Mouse (Mus musculus): ENCODE measurements around the gene Reep3.
A peak's percentile ranks its signal among the peaks of the same experiment; 100 is the strongest.

Reep3 gene

DNA sequence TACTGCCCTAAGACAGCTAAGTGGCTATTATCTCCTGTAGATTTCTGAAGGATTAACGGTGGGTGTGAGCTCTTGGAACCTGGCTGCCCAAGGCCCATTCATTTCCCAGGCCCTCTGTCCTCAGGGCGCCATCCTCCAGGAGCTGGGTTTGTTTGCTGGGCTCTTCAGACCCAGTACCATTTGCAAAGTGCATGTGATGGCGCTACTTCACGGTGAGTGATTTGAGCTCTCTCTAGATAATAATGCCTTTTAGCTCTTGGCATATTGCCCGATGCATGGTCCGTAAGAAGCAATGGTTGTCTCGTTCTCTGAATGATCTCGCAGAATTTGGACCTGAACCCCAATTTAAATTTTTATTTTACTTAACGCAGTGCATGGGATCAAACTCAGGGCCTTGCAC, 11.4 kb upstream of the Reep3 start:
- DNase-seq = peak; percentile 76

DNA sequence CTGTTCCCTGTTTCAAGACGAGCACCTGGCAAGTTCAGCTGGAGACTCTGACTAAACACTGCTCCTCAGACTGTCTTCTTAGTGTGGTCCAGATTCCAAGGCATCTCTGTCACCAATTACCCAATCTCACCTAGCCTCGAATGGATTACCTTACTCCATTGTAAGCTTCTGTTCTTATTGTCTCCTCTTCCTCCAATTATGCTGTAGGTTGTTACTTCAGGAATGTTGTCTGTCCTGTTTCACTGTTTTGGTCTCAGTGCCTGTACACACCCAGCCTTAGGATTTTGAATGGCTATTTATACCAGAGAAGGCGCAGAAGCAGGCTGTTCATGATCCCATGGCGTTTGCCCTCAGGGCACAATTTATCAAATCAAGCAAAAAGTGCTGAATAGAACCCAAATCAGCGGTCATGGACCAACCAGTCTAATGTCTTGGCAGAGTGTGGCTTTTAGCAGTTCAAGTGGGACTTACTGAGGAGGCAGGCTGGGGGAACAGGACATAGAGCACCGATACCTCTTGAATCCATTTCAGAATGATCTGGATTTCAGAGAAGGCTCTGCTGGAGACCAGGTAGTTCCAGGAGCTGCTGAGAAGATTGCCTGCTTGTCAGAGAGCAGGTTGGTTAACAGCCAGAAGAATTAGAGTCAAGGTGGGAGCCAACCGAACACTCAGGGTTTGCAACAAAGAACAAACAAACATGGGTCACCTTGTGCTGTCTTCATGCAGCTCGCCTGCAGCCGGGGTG, 10.4 kb upstream of the Reep3 start:
- peak; percentile 73 for DNase-seq

DNA sequence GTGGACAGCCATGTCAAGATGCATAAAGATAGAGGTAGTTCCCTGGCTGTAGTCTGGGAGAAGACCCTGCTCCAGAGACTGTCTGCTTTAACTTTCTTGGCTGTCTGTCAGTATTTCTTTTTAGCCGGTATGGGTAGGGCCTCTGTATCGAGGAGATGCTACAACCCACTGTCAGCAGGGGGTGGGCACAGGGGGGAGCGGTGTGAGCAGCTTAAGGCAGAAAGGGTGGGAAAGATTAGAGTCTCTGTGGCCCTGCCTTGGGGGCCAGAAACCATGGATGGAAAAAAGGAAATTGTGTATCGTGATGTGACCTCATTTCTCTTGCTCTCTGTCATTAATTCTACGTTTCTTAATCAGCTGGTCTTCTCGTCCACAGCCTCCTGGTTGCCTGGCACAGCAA, 9.7 kb upstream of the Reep3 start:
- peak; percentile 81 for DNase-seq

DNA sequence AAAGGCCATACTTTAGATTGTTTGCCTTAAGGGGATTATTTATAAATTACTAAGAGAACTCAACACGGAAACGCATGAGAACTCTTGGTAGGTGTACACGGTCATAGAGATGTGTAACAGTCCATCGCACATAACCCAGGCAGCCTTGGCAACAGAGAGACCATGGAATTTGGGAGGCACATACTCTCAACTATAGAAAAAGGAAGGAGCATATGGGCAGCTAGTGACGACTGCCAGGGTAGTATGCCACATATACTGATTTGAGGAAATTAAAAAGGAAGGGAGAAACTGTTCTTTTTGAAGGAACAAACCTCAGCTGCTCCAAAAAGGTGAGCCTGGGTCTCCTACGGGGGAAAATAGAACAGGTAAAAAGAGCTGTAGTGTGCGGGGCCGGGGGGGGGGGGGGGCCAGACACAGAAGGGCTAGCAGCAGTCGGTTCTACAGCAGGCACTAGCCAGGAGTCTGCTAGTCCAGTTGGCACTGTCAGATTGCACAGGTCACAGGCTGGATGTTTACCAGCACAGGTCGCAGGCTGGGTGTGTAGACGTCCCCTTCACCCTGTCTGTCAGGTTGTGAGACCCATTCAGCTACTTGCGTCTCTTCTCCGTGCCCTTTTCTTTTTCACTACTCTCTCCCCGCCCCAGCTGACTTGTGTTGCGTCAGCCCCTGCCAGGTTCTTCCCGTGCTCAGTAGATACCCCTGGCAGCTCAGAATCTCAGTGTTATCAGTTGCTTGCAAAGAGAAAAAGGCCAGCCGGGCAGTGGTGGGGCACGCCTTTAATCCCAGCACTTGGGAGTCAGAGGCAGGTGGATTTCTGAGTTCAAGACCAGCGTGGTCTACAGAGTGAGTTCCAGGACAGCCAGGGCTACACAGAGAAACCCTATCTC, 8.8 kb upstream of the Reep3 start:
- DNase-seq = peak; percentile 93

DNA sequence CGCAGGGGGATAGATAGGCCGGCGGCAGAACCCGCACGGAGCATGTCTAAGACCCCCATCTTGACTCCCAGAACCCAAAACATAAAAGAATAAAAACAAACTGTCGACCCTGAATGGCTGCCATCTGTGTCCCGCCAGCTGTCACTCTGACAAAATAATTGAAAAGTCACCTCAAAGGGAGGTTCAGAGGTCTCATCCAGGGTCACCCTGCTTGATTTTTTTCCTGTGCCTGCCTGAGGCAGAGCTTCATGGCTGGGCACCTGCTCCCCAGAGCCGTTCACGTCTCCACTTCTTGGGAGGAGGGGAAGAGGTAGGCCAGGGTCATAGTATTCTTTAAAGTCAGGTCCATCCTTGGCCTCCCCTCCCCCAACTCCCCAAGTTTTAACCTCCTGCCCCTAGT, 7.8 kb upstream of the Reep3 start:
- no peak for DNase-seq

DNA sequence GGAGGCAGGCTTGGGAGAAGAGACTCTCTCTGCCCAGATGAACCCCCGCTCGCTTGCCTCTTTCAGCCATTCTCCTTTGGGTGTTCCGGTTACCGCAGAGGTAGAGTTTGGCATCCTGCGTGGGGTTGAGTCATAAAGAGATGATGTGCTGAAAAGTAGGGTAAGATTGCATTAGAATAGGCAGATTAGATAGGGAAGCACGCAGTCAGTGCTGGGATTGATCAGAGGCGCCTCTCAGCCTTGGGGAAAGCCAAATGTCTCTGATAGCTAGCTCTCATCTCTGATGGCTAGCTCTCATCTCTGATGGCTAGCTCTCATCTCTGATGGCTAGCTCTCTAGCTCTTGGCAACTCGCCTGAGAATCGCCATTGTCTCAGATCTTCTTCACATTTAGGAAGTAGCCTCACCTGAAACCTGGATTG, 4.1 kb upstream of the Reep3 start:
- DNase-seq = no peak

DNA sequence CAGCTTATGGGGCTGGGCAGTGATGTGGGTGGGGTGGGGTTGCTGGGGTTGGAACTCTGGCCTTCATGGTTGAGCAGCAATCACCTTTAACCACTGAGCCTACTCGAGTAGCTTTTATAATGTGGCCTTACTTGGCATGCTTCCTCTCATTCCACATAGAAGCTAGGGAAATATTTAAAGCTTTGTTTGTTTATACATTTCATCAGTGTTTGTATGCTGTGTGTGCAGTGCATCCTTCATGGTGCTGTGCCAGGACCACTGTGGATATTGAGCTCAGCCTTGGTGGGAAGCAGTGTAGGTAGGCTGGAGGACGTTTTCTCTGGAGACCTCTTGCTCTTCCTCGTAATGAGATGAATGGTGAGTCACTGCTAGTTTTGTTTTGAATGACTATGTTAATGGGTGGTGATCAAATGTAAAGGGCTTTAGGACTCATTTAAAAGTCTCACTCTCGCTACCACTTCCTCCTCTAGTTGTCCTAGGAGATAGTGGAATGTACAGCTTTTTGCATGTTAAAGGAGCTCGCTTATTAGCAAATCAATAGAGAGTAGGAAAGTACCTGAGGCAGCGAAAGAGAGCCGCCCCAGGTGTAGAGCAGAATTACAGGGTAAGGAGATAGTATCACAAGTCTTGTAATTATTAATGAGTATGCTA, 3.4 kb upstream of the Reep3 start:
- DNase-seq = no peak

DNA sequence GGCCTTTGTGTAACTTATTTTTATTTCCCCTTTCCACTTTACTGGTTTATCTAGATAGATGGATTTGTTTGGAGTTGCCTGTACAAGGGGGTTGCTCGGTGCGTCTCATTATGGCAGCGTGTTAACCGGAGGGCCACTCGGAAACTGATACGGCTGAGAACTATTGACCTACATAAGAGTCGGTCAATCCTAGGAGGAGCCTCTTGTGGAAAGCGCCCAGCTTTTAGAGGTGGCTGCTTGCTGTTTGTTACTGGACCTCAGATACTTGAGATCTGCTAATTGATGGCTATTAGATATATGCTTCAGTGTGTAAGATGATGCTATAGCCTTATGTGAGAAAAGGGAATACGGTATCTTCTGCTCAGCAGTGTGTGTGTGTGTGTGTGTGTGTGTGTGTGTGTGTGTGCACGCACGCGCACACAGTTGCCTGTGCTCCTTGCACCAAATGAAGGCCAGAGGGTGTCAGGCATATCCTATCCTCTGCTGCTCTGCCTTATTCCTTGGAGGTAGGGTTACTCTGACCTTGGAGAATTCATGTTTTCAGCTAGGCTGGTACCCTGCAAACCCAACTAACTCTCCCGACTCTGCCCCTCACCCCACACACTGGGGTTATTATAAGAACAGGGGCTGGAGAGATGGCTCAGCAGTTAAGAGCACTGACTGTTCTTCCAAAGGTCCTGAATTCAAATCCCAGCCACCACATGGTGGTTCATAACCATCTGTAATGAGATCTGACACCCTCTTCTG, 2.6 kb upstream of the Reep3 start:
- DNase-seq = no peak

DNA sequence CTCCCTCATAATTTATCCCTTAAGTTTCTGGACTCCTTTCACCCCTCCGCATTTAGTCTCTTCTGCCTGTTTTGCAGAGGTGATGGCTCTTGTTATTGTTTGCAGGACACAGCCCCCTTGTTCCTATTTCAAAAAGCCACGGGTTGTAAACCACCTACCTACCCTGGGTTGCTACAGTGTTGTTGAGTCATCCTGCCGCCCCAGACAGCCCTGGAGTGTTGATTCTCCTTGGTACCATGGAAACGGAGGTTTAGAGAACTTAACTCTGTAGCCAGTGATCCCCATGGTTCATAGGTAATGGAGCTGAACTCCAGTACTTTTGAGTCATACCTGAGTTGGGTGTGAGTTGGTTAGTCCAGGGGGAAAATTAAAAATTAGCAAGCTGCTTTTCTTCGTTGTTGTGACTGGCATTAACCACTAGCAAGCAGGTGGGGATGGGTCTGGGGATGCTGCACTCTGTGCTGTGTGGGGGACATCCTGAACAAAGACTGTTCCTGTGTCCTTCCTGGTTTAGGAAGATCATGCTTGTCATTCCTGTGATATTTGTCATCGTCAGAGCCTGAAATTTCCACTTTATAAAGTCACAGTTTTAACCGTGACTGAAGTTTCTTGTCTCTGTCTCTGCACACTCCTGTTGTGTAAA, 1.8 kb upstream of the Reep3 start:
- peak; percentile 93 for DNase-seq

DNA sequence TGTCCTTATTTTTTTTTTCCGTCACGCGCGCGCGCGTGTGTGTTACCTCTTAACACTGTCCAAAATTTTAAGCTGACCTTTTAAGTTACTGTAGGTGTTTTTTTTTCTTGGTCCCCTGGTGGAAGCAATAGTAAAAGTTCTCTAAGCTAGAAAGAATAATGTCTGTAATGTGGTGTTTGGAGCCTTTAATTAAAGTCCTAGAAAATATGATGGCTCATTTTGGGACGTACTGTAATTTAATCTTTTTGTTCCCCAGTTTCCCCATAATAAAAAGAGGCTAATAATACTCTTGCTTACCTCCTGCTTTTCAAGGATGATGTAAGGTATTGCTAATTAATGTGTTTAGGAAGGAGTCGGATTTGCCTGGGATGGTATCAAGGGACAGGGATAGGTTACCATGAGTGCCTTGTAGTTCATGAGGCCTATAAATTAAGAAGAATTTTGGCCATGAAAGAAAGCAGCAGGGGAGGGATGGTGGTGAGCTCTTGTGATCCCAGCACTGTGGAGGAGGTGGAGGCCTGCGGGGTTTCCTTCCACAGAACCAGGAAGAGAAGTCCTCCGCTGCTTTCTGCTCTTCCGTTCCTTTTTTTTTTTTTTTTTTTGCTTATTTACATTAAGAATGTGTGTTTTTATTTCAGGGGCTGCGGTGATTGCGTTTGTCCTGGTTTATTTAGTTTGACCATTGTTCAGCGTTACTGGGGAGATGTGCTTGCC, 849 bp upstream of the Reep3 start:
- no peak for DNase-seq

DNA sequence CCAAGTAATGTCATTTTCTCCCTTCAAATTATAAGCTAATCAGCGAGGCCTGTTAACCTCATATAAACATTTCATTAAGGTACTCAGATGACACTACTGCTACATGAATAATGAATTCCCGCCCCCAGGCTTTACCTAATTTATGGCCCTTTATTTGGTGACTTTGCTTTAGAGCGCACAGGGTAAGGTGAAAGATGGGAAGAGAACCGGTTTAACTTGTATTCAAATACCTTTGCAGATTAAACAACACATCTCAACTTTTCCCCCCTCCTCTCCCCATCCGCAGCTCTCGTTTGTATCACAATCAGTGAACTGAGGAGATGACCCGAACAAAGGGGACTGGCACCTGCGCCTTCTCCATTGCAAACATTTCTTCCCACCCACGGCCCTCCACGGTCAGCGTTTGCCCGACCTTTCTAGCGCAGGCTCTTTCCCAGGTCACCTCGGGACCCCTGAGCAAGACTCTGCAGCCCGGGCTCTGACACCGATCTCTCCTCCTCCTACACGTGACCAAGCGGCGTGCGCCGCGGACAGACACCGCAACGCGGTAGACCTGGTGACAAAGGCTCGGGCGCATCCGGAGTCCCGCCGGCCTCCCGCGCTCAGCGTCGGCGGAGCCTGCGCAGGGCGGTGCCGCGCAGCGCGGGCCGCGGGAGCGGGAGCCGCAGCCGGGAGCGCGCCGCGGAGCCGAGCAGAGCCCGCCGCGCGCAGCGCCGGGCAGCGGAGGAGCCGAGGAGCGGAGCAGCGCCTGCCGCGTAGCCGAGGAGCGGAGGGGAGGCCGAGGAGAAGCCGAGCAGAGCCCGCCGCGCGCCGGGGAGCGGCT, 736 bp downstream of the Reep3 start, which contains the start of gene Jmjd1c:
TSS of gene Jmjd1c (plus strand) at position 328 of the 823 bp plus-strand sequence.
- DNase-seq = peak; percentile 99

DNA sequence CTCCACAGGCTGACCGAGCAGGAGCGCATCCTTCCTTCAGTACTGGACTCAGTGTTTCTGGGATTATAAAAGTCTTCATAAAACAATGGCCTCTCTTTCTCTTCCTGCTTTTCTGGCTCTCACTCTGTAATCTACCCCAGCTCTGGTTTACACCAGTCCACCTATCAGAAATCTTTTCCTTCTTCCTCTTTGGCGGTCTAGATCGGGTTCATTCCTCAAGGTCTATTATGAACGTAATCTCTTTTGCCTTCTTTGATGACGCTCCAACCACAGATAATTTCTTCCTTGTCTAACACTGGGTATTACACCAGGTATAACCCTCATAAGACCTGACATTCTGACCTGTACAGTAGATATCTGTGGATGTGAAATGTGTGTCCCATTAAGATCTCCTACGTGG, 1.8 kb downstream of the Reep3 start:
- no peak for DNase-seq

DNA sequence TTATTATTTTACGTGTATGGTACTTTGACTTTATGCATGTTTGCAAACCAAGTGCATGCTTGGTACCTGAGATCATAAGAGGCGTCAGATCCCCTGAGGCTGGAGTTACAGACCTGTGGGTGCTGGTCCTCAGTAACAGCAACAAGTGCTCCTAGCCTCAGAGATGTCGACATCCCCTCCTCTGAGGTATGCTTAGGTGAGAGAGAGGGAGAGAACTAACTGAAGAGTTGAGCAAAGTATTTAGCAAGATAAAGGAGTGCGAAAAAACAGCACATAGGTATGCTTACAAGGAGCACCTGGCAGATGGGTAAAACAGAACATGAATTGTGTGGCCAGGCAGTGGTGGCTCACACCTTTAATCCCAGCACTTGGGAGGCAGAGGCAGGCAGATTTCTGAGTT, 6.1 kb downstream of the Reep3 start:
- no peak for DNase-seq

DNA sequence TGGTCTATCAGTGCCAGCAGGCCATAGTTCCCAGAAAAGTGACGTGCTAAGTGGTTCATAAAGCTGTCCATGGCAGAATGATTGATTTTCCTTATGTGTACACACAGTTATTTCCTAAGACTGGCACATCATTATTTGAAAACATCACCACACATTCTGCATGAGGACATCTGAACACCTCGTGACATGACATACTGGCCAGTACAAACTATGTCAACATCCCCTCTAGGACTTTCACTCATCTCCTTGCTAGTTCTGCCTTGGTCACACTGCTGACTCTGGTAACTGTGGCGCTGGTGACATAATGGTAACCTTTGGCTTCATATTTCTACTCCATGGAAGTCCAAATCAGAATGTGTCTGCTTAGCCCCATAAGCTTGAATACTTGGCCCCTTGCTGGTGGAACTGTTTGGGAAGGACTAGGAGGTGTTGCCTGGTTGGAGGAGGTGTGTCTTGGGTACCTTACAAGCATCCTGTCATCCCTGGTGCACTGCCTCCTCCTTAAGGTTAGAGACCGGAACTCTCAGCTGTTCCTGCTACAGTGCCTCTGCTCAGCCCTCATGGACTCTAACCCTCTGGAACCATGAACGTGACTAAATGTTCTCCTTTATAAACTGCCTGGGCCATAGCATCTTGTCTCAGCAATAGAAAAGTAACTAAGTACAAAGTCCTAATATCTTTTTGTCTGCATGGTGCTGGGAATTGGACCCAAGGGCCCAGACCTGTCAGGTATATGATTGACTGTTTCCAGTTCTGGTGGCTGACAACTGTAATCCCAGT, 9.1 kb downstream of the Reep3 start:
- DNase-seq = no peak

DNA sequence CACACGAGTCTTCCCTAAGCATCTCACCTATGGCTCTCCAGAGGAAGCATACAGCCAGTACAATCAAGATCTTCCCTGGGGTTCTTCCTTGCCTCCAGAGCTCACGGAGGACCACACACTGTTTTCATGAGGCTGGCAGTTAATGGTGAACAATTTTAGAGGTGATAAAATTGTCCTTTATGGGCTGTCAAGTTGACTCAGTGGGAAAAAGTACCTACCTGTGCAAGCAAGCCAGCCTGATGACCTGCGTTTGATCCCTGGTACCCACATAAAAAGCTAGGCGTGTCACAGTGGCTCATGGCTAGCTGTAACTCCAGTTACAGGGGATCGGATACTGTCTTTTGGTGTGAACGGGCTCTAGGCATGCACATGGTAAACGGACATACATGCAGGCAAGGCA, 10.8 kb downstream of the Reep3 start:
- no peak for DNase-seq

DNA sequence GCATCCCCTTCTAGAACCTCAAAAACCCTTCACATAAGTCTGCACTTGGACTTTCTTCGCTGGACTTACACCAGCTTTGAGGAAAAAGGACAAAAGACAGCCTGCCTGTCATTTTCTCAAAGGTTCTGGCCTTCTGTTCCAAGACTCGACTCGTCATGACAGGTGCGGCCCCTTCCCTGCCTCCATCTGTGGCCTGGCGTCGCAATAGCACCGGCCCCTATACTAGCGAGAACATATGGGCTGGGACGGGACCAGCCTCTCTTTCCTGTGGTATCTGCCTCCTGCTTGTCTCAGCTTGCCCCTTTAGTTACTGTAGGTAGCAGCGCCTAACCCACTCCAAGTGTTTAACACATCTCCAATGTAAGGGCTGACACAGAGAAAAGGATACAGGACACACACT, 11.6 kb downstream of the Reep3 start:
- no peak for DNase-seq

DNA sequence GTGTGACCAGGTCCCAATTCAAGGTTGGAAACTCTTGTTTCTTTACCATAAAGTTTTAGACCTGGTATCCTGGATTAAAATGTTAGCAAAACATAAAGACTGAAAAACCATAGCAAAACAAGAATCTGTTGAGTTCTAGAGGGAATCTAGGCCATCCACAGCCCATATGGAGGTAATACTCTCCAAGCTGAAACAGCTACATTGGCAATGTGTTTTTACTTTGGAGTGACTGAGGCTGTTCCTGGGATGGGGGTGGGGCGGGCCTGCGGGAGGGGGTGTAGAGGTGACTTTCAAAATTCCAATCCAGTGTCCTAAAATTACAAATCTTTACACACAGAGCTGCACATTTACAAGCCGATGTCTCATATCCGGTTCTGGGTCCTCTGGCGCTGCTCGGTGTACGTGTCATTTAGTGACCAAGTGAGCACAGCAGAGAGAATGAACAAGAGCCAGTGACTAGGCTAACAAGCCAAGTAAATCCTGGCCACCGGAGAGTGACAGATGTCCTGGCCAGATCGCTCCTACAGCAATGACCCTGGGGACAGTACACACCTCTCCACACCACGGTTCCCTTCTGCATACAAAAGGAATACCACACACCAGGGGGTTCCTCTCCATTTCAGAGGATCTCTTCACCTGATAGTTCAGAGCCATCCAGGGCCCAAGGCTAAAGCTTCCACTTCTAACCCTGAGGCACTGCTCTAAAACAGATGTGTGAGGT, 13.1 kb downstream of the Reep3 start:
- DNase-seq = peak; percentile 92

DNA sequence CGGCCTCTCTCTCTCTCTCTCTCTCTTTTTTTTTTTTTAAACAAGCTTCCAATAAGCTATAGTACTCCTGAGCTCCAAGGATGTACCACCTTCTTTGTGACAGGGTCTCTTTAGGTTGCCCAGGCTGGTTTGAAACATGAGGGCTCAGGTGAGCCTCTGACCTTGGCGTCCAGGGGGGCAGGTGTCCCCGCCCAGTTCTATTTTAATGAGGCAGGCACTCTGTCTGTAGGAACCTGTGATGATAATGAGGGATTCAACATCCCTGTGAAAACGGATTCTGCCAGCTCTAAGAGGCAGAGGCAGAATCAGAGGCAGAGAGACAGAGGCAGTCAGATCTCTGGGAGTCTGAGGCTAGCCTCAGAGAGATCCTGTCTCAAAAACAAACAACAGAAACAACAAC, 14.2 kb downstream of the Reep3 start:
- no peak for DNase-seq

Measured in heart, adult 11 months (tissue).